Mouse (Mus musculus): ENCODE data around the gene Tnrc6c.
"Not testable (repeated sequence)": the region's sequence is repeated elsewhere in the genome, so short reads cannot be mapped to it uniquely, and the experiment has no call there.

The Tnrc6c gene

DNA sequence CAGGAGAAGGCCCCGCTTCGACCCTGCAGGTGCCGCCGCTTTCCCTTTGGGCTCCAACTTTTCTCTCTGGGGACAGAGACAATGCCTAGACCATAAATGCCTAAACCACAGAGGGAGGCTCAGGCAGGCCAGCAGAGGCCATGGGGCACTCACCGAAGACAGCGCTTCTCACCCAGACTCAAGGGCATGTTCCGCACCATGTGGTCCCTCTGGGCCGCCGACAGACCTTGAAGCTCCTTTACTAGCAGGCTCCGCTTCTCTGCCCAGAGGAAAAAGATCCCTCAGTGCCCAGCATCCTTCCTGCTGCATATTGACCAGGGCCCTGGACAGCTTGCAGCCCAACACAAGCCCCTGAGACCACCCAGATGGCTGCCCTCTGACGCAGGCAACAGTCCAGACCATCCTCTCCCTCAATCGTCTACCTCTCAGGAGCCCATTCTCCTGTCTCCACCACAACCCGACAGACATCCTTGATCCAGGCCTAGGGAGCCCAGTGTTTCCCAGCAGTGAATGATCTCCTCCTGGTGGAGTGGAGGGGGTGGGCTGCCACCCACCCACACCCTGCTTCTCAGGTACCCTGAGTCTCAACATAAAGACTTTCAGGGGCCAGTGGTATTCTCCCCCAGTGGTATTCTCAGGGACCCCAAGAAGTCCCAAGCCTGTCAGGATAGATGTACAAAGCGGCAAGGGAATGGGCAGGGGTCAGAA lies 122.2 kb downstream of the Tnrc6c start:
- DNase-seq = no peak

DNA sequence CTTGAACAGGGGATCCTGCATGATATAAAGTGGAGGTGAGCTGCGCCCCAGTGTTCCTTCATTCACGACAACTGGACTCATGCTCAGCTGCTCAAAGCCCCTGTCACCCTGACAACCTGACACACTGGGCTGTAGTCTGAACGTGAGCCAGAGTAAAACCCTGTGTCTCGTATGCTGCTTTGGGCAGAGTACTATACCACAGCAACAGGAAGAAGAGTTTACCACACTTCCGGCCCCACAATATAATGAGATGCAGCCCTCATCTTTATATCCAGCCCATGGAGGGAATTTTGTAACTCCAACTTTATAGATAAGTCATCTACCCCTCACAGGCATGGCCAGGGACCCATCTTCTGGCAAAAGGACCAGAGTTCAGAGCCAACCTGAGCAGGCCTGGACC lies 123.0 kb downstream of the Tnrc6c start:
- no peak for DNase-seq

- no peak for DNase-seq
Measured at GRCm38 (mm10) chr11:117778031-117778430, 123.9 kb downstream of the Tnrc6c start.

GRCm38 (mm10) chr11:117778851-117779433 lies 124.9 kb downstream of the Tnrc6c start:
- DNase-seq = peak; percentile 53

- DNase-seq = peak; percentile 75
Measured at GRCm38 (mm10) chr11:117779434-117780198, 125.5 kb downstream of the Tnrc6c start.

- no peak for DNase-seq
Measured at GRCm38 (mm10) chr11:117780199-117780515, 126.1 kb downstream of the Tnrc6c start.

- peak; percentile 92 for DNase-seq
Measured at GRCm38 (mm10) chr11:117780582-117781111, 126.6 kb downstream of the Tnrc6c start.

- peak; percentile 86 for DNase-seq
Measured at GRCm38 (mm10) chr11:117781199-117781821, 127.2 kb downstream of the Tnrc6c start.

DNA sequence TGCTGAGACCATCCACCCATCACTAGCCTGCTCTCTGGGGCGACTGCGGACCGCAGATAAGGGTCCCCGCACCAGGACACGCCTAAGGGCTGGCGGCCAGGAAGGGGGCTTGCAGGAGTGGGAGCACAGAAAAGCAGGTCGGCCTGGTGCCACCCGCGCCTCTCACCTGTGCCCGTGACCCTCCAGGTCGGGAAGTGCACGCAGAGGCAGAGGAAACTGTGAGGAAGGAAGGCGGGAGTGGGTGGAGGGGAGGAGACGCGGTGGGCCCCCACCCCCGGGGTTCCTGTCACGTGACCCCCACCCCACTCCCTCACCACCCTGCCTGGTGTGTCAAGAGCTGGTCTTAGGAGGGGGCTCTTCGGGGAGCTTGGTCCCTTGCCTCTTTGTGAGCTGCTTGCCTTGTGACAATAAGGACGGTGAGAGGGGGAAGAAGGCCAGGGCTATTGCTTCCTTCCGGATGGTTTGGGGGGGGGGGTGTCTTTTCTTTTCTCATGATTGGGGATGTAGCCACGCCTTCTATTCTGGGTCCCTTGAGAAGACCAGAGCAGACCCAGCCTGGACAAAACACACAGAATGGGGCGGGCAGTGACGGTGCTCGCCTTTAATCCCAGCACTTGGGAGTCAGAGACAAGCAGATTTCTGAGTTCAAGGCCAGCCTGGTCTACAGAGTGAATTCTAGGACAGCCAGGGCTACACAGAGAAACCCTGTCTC lies 128.1 kb downstream of the Tnrc6c start, which contains the start of the genes Tmc8 and Tmc6:
Gene Tmc8 (plus strand): TSS at position 84 of the 712 bp plus-strand sequence.
Gene Tmc6 (minus strand): TSS at position 206 of the 712 bp plus-strand sequence.
- DNase-seq = peak; percentile 91

DNA sequence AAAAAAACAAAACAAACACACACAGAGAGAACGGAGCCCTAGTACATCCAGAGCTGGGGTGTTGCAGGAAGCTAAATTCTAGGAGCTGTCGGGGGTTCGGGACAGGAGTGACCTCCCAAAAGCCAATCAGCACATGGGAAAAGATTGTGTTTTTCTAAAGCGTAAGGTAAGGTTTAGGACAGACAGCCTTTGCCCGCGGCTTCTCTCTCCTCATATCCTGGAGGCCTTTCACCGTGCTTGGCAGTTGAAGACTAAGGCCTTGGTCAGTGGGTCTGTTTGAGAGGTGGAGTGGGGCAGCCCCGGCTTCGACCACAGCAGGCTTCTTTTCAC lies 128.6 kb downstream of the Tnrc6c start:
- no peak for DNase-seq

GRCm38 (mm10) chr11:117783089-117783488 lies 129.0 kb downstream of the Tnrc6c start:
- peak; percentile 97 for DNase-seq

- DNase-seq = peak; percentile 67
Measured at GRCm38 (mm10) chr11:117783683-117784309, 129.7 kb downstream of the Tnrc6c start.

GRCm38 (mm10) chr11:117786294-117786693 lies 132.2 kb downstream of the Tnrc6c start:
- DNase-seq = peak; percentile 86

GRCm38 (mm10) chr11:117788481-117788880 lies 134.4 kb downstream of the Tnrc6c start:
- DNase-seq = not testable (repeated sequence)

- peak; percentile 85 for DNase-seq
Measured at GRCm38 (mm10) chr11:117790286-117790685, 136.2 kb downstream of the Tnrc6c start.

- peak; percentile 59 for DNase-seq
Measured at GRCm38 (mm10) chr11:117790703-117791440, 136.8 kb downstream of the Tnrc6c start.

GRCm38 (mm10) chr11:117791441-117791761 lies 137.3 kb downstream of the Tnrc6c start:
- no peak for DNase-seq

- peak; percentile 72 for DNase-seq
Measured at GRCm38 (mm10) chr11:117792281-117792888, 138.3 kb downstream of the Tnrc6c start.

- DNase-seq = peak; percentile 53
Measured at GRCm38 (mm10) chr11:117794035-117794551, 140.0 kb downstream of the Tnrc6c start.

DNA sequence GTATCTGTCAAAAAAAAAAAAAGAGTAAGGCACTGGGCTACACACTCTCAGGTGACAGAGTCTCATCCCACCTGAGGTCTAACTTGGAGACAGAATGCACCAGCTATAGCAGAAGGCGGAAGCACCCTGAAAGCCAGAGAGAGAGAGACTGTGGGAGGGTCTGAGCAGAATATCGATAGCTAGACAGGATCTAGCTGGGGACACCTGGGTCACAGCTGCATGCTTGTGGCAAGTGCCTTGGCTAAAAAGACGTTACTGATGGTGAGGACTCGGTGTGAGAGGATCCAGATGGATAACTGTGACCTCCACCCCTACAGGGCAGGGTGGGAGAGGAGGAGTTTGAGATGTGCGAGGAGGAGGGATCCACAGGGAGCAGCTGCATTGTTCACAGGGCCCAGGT lies 142.9 kb downstream of the Tnrc6c start:
- no peak for DNase-seq

Measured in thymus, postnatal 4 days (tissue).